Comparison of ENCODE assay signal across 19 mouse cellular contexts in the genomic region with DNA sequence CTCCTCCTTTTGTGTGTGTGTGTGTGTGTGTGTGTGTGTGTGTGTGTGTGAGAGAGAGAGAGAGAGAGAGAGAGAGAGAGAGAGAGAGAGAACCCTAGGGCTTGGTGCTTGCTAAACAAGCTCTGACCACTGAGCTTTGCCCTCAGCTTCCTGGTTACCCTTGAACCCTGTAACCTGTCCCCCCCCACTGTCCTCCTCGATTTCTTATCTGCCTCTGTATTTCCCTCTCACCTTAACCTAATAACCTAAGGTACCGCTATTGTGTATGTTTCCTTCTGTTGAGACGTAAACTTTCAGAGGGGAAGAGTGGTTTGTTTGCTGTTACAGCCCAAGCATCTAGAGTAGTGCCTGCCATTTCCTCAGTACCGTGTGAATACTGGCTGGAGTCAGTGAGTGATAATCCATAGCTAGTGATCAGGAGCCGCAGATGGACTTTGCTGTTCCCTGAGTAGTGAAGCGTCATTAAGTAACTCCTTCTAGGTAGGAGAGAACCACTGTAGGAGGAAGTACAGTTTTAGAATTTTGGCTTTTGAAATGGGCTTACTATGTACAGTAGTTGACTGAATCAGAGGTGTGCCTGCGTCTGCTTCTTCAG. TPM values are rescaled to one million over a fixed set of nuclear protein-coding genes. Genes with fewer than 3 reads are reported as not detected.
DNase-seq lines count a peak whose midpoint lies in the region; TF ChIP-seq lines count a peak whose summit lies in the region.
"Had no signal": no experiment of that assay in that cellular context is flagged by ENCODE, and none has a peak within 500 bp of the region (broad histone marks: within the 10 kb centered on the region; RNA-seq: fewer than 3 reads in every experiment).

No protein-coding gene starts in this region.

- no peaks in the 10 kb centered on the region for H3K27me3 ChIP-seq in small intestine, adult 2 months (ENCODE audit: control insufficient read depth, insufficient read depth, low read length)
- H3K27me3 ChIP-seq: forebrain, embryonic 13.5 days; heart, embryonic 15.5 days had no signal

- peak overlapping the region; percentile 68; the same call in 1 of the 2 replicates for H3K27ac ChIP-seq in small intestine, adult 2 months (ENCODE audit: insufficient read depth, low read depth, low read length)
- H3K27ac ChIP-seq: forebrain, embryonic 13.5 days; heart, embryonic 15.5 days; hindbrain, embryonic 10.5 days; hindbrain, embryonic 14.5 days had no signal

- 37% methylated on average over 7 of the region's 7 CpGs for WGBS in small intestine, adult 2 months

- H3K36me3 ChIP-seq in small intestine, adult 2 months (ENCODE audit: control insufficient read depth, insufficient read depth, low read length), result peaks cover 38% of the 10 kb centered on the region

- DNase-seq in heart, adult 11 months, result peak; percentile 65
- DNase-seq in heart, adult 8-10 months (ENCODE audit: low spot score), result no peak
- DNase-seq in kidney, adult 9 months, result peak; percentile 22
- no peak for DNase-seq in kidney, postnatal 4 days
- DNase-seq in A20 (ENCODE audit: low read depth, low spot score), result peak; percentile 31
- no peak for DNase-seq in cerebellum, postnatal 4 days (ENCODE audit: low spot score in 2 of 2)
- DNase-seq: adrenal gland, postnatal 10 days; cerebellum, adult 11 months; cerebellum, adult 9-10 months; cerebellum, postnatal 25 days; forebrain, postnatal 0 days; gastrocnemius, postnatal 25 days had no signal

- TF ChIP-seq CTCF in small intestine, adult 2 months (IDR thresholded peaks at IDR 0.05; ENCODE audit: extremely low read depth, insufficient read length, insufficient replicate concordance, low read depth, low read length), result no peak

- H3K4me3 ChIP-seq in small intestine, adult 2 months (ENCODE audit: low read depth, low read length), result no peak overlapping the region
- H3K4me3 ChIP-seq: forebrain, embryonic 13.5 days; heart, embryonic 15.5 days; hindbrain, embryonic 10.5 days had no signal

- no peak for TF ChIP-seq POLR2A in small intestine, adult 2 months (IDR thresholded peaks at IDR 0.05; ENCODE audit: low read depth, low read length)

- H3K4me1 ChIP-seq in small intestine, adult 2 months (ENCODE audit: control insufficient read depth, insufficient read depth, insufficient read length, low read length), result peaks cover 18% of the 10 kb centered on the region; the same call in 1 of the 2 replicates

RNA-seq across cellular contexts. Expression of a gene that starts 5.0 kb away (rescaled TPM):
- 10 to 100 TPM; 17.1 to 22.1 (median 20.1) TPM for total RNA-seq in heart, adult 8-10 months (2022)
- 5.1 and 8.6 TPM in 2 replicates for polyA plus RNA-seq in small intestine, adult 2 months (2012; rRNA removed)

RNA-seq across cellular contexts. Expression of a gene that starts 23.3 kb away (rescaled TPM):
- 1 to 10 TPM; 2.0 to 3.5 (median 2.5) TPM for total RNA-seq in heart, adult 8-10 months (2022)
- 1.2 and 1.8 TPM in 2 replicates for polyA plus RNA-seq in small intestine, adult 2 months (2012; rRNA removed)

RNA-seq across cellular contexts. Expression of a gene that starts 42.4 kb away (rescaled TPM):
- total RNA-seq in heart, adult 8-10 months (2022), result 1 to 10 TPM; 2.5 to 3.7 (median 2.7) TPM
- 0.29 and 0.65 TPM in 2 replicates for polyA plus RNA-seq in small intestine, adult 2 months (2012; rRNA removed)
- total RNA-seq: MEL had no signal
- polyA plus RNA-seq: C2C12 had no signal

RNA-seq across cellular contexts. Expression of a gene that starts 59.5 kb away (rescaled TPM):
- 10 to 100 TPM; 26.3 to 31.5 (median 29.1) TPM for total RNA-seq in heart, adult 8-10 months (2022)
- polyA plus RNA-seq in small intestine, adult 2 months (2012; rRNA removed), result 5.9 and 12.3 TPM in 2 replicates

Comparison
In these comparisons a context has a peak if more than half of its experiments do, and no peak if none do; other contexts are left out.
1. DNase-seq: peak in heart, adult 11 months (single experiment), kidney, adult 9 months (single experiment) and A20 (single experiment); none in heart, adult 8-10 months (single experiment), kidney, postnatal 4 days (0 of 2) and cerebellum, postnatal 4 days (0 of 2).